Mouse (Mus musculus) small intestine, adult 2 months (tissue): ENCODE data around the gene Man1a.

Experiments used
- CTCF ChIP-seq: fragments of 200-500 bp; IDR thresholded peaks from 2 replicates; pipeline ENCODE4 v1.5.1; 2012; ENCODE audit warnings: low read depth, mild to moderate bottlenecking, control low read depth, inconsistent platforms, low read length, moderate library complexity, mixed read lengths; ENCODE audit not compliant: insufficient replicate concordance, insufficient read length; ENCODE audit errors: extremely low read depth
- POLR2A ChIP-seq: fragments of 200-500 bp; IDR thresholded peaks from 2 replicates; pipeline ENCODE4 v1.6.1; 2012; ENCODE audit warnings: low read depth, mild to moderate bottlenecking, control low read depth, inconsistent platforms, low read length, moderate library complexity

DNA sequence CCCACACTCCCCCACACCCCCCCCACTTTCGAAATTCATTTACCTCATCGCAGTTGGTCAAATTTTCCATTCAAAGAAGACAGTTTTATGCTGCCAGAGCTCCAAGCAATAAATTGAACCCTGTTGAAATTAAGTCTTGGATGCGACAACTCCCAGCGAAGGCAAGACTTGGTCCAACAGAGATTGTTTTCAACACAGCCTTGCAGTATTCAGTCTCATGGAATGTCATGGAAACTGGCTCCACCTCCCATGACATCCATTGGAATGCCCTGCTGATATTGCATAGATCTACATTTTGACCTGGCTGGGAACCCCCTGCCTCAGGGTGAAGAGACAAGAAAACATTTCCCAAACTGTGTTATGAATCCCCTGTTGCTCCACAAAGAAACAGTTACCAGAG lies at the start of gene Man1a:
- no peak for TF ChIP-seq POLR2A
- TF ChIP-seq CTCF = no peak
